In the genomic region with DNA sequence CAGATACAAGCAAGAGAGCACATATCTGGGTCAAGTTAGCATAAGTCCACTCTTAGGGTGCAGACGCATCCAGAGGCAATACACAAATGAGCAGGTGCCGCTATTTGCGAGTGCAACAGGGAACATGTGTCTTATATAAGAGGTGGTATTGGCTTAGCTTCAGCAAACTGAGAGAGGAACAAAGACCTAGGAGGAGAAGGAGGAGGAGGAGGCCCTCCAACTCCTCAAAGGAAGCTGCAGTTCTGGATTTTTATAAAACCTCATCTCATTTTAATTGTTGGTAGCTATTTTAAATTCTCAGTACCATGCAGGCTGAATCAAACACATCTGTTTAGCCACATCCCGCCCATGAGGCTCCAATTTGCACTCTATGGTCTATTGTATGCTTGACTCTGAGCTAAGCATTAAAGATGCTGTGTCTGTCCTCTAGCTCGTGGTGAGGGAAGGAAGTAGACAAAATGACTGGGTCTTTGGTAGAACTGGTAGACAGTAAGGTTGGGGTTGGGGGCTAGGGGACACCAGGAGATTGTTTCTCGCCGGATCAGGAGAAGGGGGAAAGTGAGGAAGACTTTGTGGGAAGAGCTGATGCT, we compare ENCODE assay signal across 18 mouse cellular contexts. TPM values are rescaled to one million over a fixed set of nuclear protein-coding genes. Genes with fewer than 3 reads are reported as not detected.
"Had no signal": no experiment of that assay in that cellular context is flagged by ENCODE, and none has a peak within 500 bp of the region (broad histone marks: within the 10 kb centered on the region; RNA-seq: fewer than 3 reads in every experiment).

No protein-coding gene starts in this region.

- DNase-seq: kidney, adult 9 months; kidney, postnatal 36 days; left cerebral cortex, postnatal 4 days; liver, embryonic 13.5 days; liver, postnatal 0 days; lung, postnatal 14 days; thymus, adult 18-20 months; thymus, postnatal 14 days had no signal

- H3K4me3 ChIP-seq: layer of hippocampus, adult 2 months; limb, embryonic 15.5 days; liver, embryonic 13.5 days; lung, embryonic 15.5 days; megakaryocyte, embryonic 14.5 days; midbrain, embryonic 15.5 days; neural tube, embryonic 12.5 days had no signal

- H3K4me1 ChIP-seq: liver, embryonic 13.5 days; lung, embryonic 15.5 days; midbrain, embryonic 15.5 days; neural tube, embryonic 12.5 days had no signal

- H3K27ac ChIP-seq: kidney, postnatal 0 days; layer of hippocampus, adult 2 months; limb, embryonic 15.5 days; liver, embryonic 13.5 days; lung, embryonic 15.5 days; macrophage; midbrain, embryonic 15.5 days; neural tube, embryonic 12.5 days; stomach, postnatal 0 days had no signal

- H3K27me3 ChIP-seq: limb, embryonic 15.5 days; liver, embryonic 13.5 days; lung, embryonic 15.5 days; midbrain, embryonic 15.5 days; neural tube, embryonic 12.5 days had no signal

- H3K36me3 ChIP-seq: limb, embryonic 15.5 days; liver, embryonic 13.5 days; lung, embryonic 15.5 days; midbrain, embryonic 15.5 days; neural tube, embryonic 12.5 days had no signal

- H3K9me3 ChIP-seq: limb, embryonic 15.5 days; liver, embryonic 13.5 days; lung, embryonic 15.5 days; megakaryocyte, embryonic 14.5 days; midbrain, embryonic 15.5 days; neural tube, embryonic 12.5 days had no signal

RNA-seq across cellular contexts. Expression of gene Timp3, which starts 20.5 kb away (rescaled TPM):
- total RNA-seq: monocyte, adult 5-6 weeks had no signal
